Mouse (Mus musculus) G1E (cell line): Measurements from ENCODE around the gene Stx1a.

Source experiments
- CTCF ChIP-seq: IDR thresholded peaks from 2 replicates; pipeline ENCODE4 v1.5.1; 2012; ENCODE audit warnings: low read depth, low read length, inconsistent platforms, mixed read lengths
- GATA1 ChIP-seq: IDR thresholded peaks from 2 replicates; pipeline ENCODE4 v1.6.1; 2012; ENCODE audit warnings: borderline replicate concordance, low read length, inconsistent platforms, mixed read lengths
- GATA2 ChIP-seq: IDR thresholded peaks from 2 replicates; pipeline ENCODE4 v1.6.1; 2012; ENCODE audit warnings: low read depth, low read length, inconsistent platforms, borderline replicate concordance
- POLR2AphosphoS5 ChIP-seq: IDR thresholded peaks from 2 replicates; pipeline ENCODE4 v1.6.1; 2012; ENCODE audit warnings: low read depth, low read length, inconsistent platforms; ENCODE audit not compliant: insufficient replicate concordance
- TAL1 ChIP-seq: conservative IDR thresholded peaks from 2 replicates; pipeline ENCODE4 v1.6.1; 2012; ENCODE audit warnings: low read depth, low read length, inconsistent platforms, mixed read lengths

DNA sequence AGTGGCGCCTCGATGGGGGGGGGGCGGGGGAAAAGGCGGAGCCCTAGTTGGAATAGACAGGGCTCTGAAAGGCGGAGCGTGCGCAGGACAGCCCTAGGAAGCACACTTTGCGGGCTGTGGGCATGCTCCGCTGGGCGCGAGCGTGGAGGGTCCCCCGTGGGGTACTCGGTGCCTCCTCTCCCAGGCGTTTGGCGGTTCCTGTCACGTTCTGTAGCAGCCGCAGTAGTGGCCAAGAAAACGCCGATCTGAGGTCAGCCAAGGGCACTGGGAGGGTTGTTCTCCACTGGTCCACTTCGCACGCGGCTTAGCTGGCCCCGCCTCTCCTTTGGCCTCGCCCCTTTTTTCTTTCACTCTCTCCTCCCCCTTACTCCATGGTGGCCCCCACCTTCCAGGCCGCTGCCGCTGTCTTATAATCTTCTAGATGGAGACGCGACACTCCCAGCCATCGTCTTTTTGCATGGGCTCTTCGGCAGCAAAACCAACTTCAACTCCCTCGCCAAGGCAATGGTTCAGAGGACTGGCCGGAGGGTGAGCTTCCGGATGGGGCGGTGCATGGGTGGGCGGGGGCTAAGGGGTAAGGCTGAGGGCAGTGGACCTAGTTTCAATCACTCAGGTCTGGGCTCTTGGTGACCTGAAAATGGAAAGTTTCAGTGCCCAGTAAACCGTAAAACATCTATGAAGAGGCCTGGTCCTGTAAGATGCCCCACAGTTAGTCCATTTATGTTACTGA is 13.5 kb upstream of the Stx1a start:
- no peak for TF ChIP-seq CTCF
- TF ChIP-seq TAL1 = no peak
- TF ChIP-seq GATA1 = no peak
- TF ChIP-seq GATA2 = no peak
- no peak; the same call in 1 of the 2 replicates for TF ChIP-seq POLR2AphosphoS5
